Mouse (Mus musculus) liver, postnatal 0 days (tissue): Measurements from ENCODE around the gene Clptm1l.

ENCODE experiments used
- CTCF ChIP-seq: sonication (generic); IDR thresholded peaks from 2 replicates; pipeline ENCODE4 v1.5.1; 2016; ENCODE audit warnings: antibody characterized with exemption, low read depth
- EP300 ChIP-seq: IDR thresholded peaks from 2 replicates; pipeline ENCODE4 v1.6.1; 2016; ENCODE audit warnings: antibody characterized with exemption, low read depth, mild to moderate bottlenecking

GRCm38 (mm10) chr13:73653266-73653665, 49.5 kb downstream of the Clptm1l start:
- TF ChIP-seq CTCF (no peak), EP300 (no peak)
